Mouse (Mus musculus): ENCODE measurements around the gene Grm1.
"Not testable (repeated sequence)": the region's sequence is repeated elsewhere in the genome, so short reads cannot be mapped to it uniquely, and the experiment has no call there.

The Grm1 gene

GRCm38 (mm10) chr10:11081611-11082398, at the start of gene Grm1:
TSS of gene Grm1 (minus strand) at chr10:11082356.
- DNase-seq (ENCODE audit: low spot score in 2 of 2) = peak; percentile 47 to 49

- DNase-seq (ENCODE audit: low spot score in 2 of 2) = peak in 1 of 2 experiments; percentile 3
Measured at GRCm38 (mm10) chr10:11121781-11122180, 39.6 kb upstream of the Grm1 start.

DNA sequence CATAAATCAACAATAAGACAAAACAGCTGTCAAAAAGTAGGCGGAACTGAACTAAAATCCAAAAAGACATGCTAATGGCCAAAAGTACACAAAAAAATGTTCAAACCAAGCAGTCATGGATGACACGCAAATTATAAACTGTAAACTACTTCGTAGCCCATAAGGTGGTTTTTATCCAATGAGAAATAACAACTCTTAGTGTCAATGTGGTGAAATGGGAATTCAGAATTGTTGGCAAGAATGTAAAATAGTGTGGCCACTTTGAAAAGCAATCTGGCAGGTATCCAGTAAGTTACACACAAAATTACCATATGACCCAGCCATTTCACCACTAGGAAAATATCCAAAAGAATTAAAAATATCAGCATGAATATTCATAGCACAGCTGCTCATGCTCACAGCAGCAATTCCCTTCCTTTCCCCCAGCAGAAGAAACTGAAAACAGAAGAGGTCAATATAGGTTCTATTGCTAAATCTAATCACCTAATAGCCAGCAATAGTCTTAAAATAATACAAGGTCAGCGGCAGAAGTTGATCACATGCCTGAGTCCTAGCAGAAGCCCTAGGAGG, 16.4 kb upstream of the Grm1 start:
- no peak for DNase-seq (ENCODE audit: low spot score in 2 of 2)

- DNase-seq (ENCODE audit: low spot score in 2 of 2) = no peak
Measured at GRCm38 (mm10) chr10:11086348-11086747, 4.2 kb upstream of the Grm1 start.

- DNase-seq (ENCODE audit: low spot score in 2 of 2) = peak in 1 of 2 experiments; percentile 4
Measured at GRCm38 (mm10) chr10:11080725-11081610, 1.2 kb downstream of the Grm1 start.

GRCm38 (mm10) chr10:11080013-11080724, 2.0 kb downstream of the Grm1 start:
- DNase-seq (ENCODE audit: low spot score in 2 of 2) = no peak

DNA sequence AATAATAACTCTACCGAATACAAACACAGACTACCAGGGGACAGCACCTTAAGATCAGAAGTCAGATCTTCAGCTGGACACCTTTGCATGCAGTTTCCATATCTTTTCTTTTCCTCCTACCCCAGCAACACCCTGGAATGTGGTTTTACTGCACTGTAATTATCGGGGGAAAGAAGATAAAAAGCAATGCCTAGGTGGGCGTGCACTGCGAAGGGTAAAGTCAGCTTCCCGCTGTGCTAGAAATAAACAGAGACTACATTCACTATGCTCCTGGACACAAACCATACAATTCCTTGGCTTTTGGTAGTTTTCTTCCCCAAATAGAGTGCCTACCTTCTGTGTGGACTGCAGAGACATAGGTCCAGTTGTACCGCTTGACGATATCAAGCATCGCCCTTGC, 2.6 kb downstream of the Grm1 start:
- DNase-seq (ENCODE audit: low spot score in 2 of 2) = no peak

DNA sequence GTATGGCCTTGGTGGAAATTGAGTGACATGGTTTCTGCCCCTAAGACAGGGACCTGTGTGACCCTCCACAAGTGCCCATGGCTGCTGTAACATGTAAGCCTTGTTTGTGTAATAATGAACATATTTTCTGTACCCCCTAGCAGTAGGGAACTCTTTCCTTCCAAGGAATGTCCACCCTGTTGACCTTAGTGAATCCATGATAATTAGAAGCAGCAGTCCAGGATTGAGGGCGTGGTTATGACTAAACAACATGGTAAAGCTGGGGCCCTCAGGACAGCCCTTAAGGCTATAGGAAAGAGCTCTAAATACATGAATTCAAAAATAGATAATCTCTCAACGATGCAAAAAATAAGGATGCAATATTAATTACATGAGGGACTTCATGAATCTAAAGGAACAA, 17.0 kb downstream of the Grm1 start:
- DNase-seq (ENCODE audit: low spot score in 2 of 2) = no peak

- peak; percentile 29 to 36 for DNase-seq (ENCODE audit: low spot score in 2 of 2)
Measured at GRCm38 (mm10) chr10:11061318-11062071, 20.7 kb downstream of the Grm1 start.

- no peak for DNase-seq (ENCODE audit: low spot score in 2 of 2)
Measured at GRCm38 (mm10) chr10:11049361-11049760, 32.8 kb downstream of the Grm1 start.

DNA sequence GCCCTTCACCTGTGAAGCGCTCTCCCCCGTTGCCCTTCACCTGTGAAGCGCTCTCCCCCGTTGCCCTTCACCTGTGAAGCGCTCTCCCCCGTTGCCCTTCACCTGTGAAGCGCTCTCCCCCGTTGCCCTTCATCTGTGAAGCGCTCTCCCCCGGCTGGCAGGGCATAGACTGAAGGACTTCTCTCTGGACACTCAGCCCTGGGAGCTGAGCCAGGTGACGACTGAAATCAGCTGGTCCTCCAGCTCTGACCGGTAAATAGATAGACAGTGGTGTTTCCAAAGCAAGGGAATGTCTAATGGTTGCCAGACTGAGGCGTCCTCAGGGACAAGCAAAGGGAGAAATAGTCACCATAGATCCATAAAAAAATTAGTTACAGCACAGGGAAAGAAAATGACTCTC, 36.7 kb downstream of the Grm1 start:
- not testable (repeated sequence) for DNase-seq (ENCODE audit: low spot score in 2 of 2)

- no peak for DNase-seq (ENCODE audit: low spot score in 2 of 2)
Measured at GRCm38 (mm10) chr10:11044455-11045106, 37.6 kb downstream of the Grm1 start.

- no peak for DNase-seq (ENCODE audit: low spot score in 2 of 2)
Measured at GRCm38 (mm10) chr10:11039323-11039722, 42.8 kb downstream of the Grm1 start.

DNA sequence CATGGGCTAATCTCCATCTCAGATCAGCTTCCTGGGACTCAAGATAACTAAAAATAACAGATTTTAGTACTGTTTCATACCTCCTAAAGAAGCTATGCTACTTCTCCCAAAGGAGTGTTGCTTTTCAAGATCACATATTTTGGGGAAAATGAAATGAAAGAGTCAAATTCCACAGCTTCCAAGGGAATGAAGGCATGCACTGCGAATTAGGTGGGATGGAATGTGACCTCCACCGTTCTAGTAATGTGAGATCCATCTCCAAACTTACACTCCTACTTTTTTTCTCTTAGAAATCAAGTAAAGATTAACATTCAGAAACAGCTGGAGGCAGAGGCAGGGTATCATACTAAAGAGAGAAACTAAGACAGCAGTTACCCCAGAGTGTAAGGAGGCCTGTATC, 49.9 kb downstream of the Grm1 start:
- DNase-seq (ENCODE audit: low spot score in 2 of 2) = no peak

GRCm38 (mm10) chr10:11025764-11026518, 56.2 kb downstream of the Grm1 start:
- no peak for DNase-seq (ENCODE audit: low spot score in 2 of 2)

DNA sequence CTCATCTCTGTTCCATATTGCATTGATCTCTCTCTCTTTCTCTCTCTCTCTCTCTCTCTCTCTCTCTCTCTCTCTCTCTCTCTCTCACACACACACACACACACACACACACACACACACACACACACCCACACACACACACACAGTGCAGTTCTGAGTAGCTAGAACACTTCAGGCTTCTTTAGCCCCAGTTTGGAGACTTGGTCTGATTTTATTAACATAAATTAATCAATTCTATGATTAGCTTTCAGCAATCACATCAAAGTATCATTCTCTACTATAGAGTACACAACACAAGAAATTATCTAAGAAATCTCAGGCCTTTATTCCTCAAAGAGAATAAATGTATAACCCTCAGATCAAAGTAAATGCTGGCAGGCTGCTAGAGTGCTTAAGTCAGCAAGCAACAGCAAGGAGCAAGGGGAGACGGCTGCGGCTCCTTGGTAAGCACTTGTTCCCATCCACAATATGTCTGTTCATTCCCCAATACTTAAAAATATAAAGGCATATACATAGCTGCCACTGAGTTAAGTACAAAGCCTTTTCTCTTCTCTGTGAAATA, 63.1 kb downstream of the Grm1 start:
- no peak for DNase-seq (ENCODE audit: low spot score in 2 of 2)

GRCm38 (mm10) chr10:11013653-11014052, 68.5 kb downstream of the Grm1 start:
- no peak for DNase-seq (ENCODE audit: low spot score in 2 of 2)

- no peak for DNase-seq (ENCODE audit: low spot score in 2 of 2)
Measured at GRCm38 (mm10) chr10:10996766-10997165, 85.4 kb downstream of the Grm1 start.

- no peak for DNase-seq (ENCODE audit: low spot score in 2 of 2)
Measured at GRCm38 (mm10) chr10:10991708-10992107, 90.4 kb downstream of the Grm1 start.
